Mouse (Mus musculus): ENCODE results near the gene Odf4. TPM values are rescaled to one million over a fixed set of nuclear protein-coding genes. Genes with fewer than 3 reads are reported as not detected.

The Odf4 gene
- 3.6 and 4.1 TPM in 2 replicates for polyA plus RNA-seq (2012; rRNA removed)

- DNase-seq (ENCODE audit: low read depth): no peak
- TF ChIP-seq CTCF (IDR thresholded peaks at IDR 0.05; ENCODE audit: borderline replicate concordance, extremely low read depth, insufficient read depth, insufficient read length) (no peak), POLR2A (IDR thresholded peaks at IDR 0.05; ENCODE audit: borderline replicate concordance, extremely low read depth, insufficient read depth, insufficient read length, poor library complexity, severe bottlenecking) (no peak)
These were observed at the start of gene Odf4 for GRCm38 (mm10) chr11:68926981-68927380. Odf4 (minus strand) TSS chr11:68927081.

GRCm38 (mm10) chr11:68975601-68976000 is 48.7 kb upstream of the Odf4 start:
- TF ChIP-seq POLR2A (IDR thresholded peaks at IDR 0.05; ENCODE audit: borderline replicate concordance, extremely low read depth, insufficient read depth, insufficient read length, poor library complexity, severe bottlenecking) (no peak), CTCF (IDR thresholded peaks at IDR 0.05; ENCODE audit: borderline replicate concordance, extremely low read depth, insufficient read depth, insufficient read length) (no peak)
- DNase-seq (ENCODE audit: low read depth): no peak

- DNase-seq (ENCODE audit: low read depth): no peak
- no peak for TF ChIP-seq POLR2A (IDR thresholded peaks at IDR 0.05; ENCODE audit: borderline replicate concordance, extremely low read depth, insufficient read depth, insufficient read length, poor library complexity, severe bottlenecking)
- no peak for TF ChIP-seq CTCF (IDR thresholded peaks at IDR 0.05; ENCODE audit: borderline replicate concordance, extremely low read depth, insufficient read depth, insufficient read length)
These were observed 48.2 kb upstream of the Odf4 start, which contains the start of gene Rangrf for GRCm38 (mm10) chr11:68975085-68975484. Rangrf (minus strand) TSS chr11:68975185.

- no peak for TF ChIP-seq CTCF (IDR thresholded peaks at IDR 0.05; ENCODE audit: borderline replicate concordance, extremely low read depth, insufficient read depth, insufficient read length)
- TF ChIP-seq POLR2A (IDR thresholded peaks at IDR 0.05; ENCODE audit: borderline replicate concordance, extremely low read depth, insufficient read depth, insufficient read length, poor library complexity, severe bottlenecking): no peak
- no peak for DNase-seq (ENCODE audit: low read depth)
These were observed 47.2 kb upstream of the Odf4 start for GRCm38 (mm10) chr11:68974059-68974450.

- peak; percentile 89 for DNase-seq (ENCODE audit: low read depth)
These were observed 46.6 kb upstream of the Odf4 start for GRCm38 (mm10) chr11:68973250-68974058.

- DNase-seq (ENCODE audit: low read depth): no peak
- TF ChIP-seq CTCF (IDR thresholded peaks at IDR 0.05; ENCODE audit: borderline replicate concordance, extremely low read depth, insufficient read depth, insufficient read length) (no peak), POLR2A (IDR thresholded peaks at IDR 0.05; ENCODE audit: borderline replicate concordance, extremely low read depth, insufficient read depth, insufficient read length, poor library complexity, severe bottlenecking) (no peak)
These were observed 43.4 kb upstream of the Odf4 start for GRCm38 (mm10) chr11:68970232-68970631.

- no peak for DNase-seq (ENCODE audit: low read depth)
- TF ChIP-seq POLR2A (IDR thresholded peaks at IDR 0.05; ENCODE audit: borderline replicate concordance, extremely low read depth, insufficient read depth, insufficient read length, poor library complexity, severe bottlenecking) (no peak), CTCF (IDR thresholded peaks at IDR 0.05; ENCODE audit: borderline replicate concordance, extremely low read depth, insufficient read depth, insufficient read length) (no peak)
These were observed 41.9 kb upstream of the Odf4 start for GRCm38 (mm10) chr11:68968752-68969151.

- TF ChIP-seq POLR2A (IDR thresholded peaks at IDR 0.05; ENCODE audit: borderline replicate concordance, extremely low read depth, insufficient read depth, insufficient read length, poor library complexity, severe bottlenecking): peak; percentile 30; the same call in 1 of the 2 replicates
- TF ChIP-seq CTCF (IDR thresholded peaks at IDR 0.05; ENCODE audit: borderline replicate concordance, extremely low read depth, insufficient read depth, insufficient read length): no peak
- peak; percentile 95 for DNase-seq (ENCODE audit: low read depth)
These were observed 40.7 kb upstream of the Odf4 start, which contains the start of gene Slc25a35 for GRCm38 (mm10) chr11:68967337-68968282. Slc25a35 (plus strand) TSS chr11:68968131.

- TF ChIP-seq POLR2A (IDR thresholded peaks at IDR 0.05; ENCODE audit: borderline replicate concordance, extremely low read depth, insufficient read depth, insufficient read length, poor library complexity, severe bottlenecking): no peak
- no peak for TF ChIP-seq CTCF (IDR thresholded peaks at IDR 0.05; ENCODE audit: borderline replicate concordance, extremely low read depth, insufficient read depth, insufficient read length)
- DNase-seq (ENCODE audit: low read depth): no peak
These were observed 39.7 kb upstream of the Odf4 start for GRCm38 (mm10) chr11:68966554-68966953.

GRCm38 (mm10) chr11:68965845-68966244 is 39.0 kb upstream of the Odf4 start:
- DNase-seq (ENCODE audit: low read depth): peak; percentile 68
- TF ChIP-seq CTCF (IDR thresholded peaks at IDR 0.05; ENCODE audit: borderline replicate concordance, extremely low read depth, insufficient read depth, insufficient read length) (peak; percentile 16; the same call in 1 of the 2 replicates), POLR2A (IDR thresholded peaks at IDR 0.05; ENCODE audit: borderline replicate concordance, extremely low read depth, insufficient read depth, insufficient read length, poor library complexity, severe bottlenecking) (no peak)

- no peak for DNase-seq (ENCODE audit: low read depth)
- TF ChIP-seq CTCF (IDR thresholded peaks at IDR 0.05; ENCODE audit: borderline replicate concordance, extremely low read depth, insufficient read depth, insufficient read length) (no peak), POLR2A (IDR thresholded peaks at IDR 0.05; ENCODE audit: borderline replicate concordance, extremely low read depth, insufficient read depth, insufficient read length, poor library complexity, severe bottlenecking) (no peak)
These were observed 38.2 kb upstream of the Odf4 start for GRCm38 (mm10) chr11:68965050-68965449.
